Mouse (Mus musculus) CH12.LX (cell line): Measurements from ENCODE around the gene Stra6l.

ENCODE experiments used
- CTCF ChIP-seq, 2 experiments: IDR thresholded peaks in 1 of 2; conservative IDR thresholded peaks in 1 of 2; 2 replicates each; pipeline ENCODE4 v1.5.1; 2011 to 2012; ENCODE audit warnings: low read depth in 2 of 2, low read length in 2 of 2, improper control_type of control experiment in 1 of 2, inconsistent platforms in 1 of 2, mild to moderate bottlenecking in 1 of 2, moderate library complexity in 1 of 2
- NRF1 ChIP-seq: IDR thresholded peaks from 2 replicates; pipeline ENCODE4 v1.6.1; 2014; ENCODE audit warnings: low read depth, mild to moderate bottlenecking, inconsistent platforms, low read length, improper control_type of control experiment, moderate library complexity
- USF2 ChIP-seq: conservative IDR thresholded peaks from 2 replicates; pipeline ENCODE4 v1.6.1; 2011; ENCODE audit warnings: low read depth, low read length, improper control_type of control experiment

- no peak for TF ChIP-seq USF2
- TF ChIP-seq CTCF (conservative IDR thresholded peaks at IDR 0.05 in 1 of 2, IDR thresholded peaks at IDR 0.05 in 1 of 2; ENCODE audit: low read depth in 2 of 2, low read length in 2 of 2), result no peak
- no peak for TF ChIP-seq NRF1
Observed at GRCm38 (mm10) chr4:45882521-45882920, 34.1 kb downstream of the Stra6l start.
